Mouse (Mus musculus): ENCODE data around the gene Slc22a15. TPM values are rescaled to one million over a fixed set of nuclear protein-coding genes. Genes with fewer than 3 reads are reported as not detected.
"Not testable (repeated sequence)": the region's sequence is repeated elsewhere in the genome, so short reads cannot be mapped to it uniquely, and the experiment has no call there.

The Slc22a15 gene
- total RNA-seq, 2 experiments from 2014 or later: 7.5 to 7.7 TPM

DNA sequence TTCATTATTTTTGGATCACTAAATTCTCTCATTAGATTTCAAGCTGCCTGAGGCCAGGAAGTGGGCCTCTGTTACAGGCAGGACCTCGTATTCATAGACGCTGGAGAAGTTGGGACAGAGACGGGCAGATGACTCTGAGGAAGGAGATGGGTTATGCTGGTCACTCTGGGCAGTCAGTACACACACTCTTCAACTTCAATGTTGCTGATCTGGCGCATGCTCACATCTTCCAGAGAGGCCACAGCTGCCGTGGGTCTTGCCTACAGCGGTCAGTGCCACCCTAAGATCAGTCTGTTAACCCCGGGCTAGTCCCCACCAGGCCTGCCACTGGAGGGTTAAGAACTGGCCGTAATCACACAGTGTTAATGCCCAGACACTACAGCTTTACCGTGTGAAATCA is 52.3 kb downstream of the Slc22a15 start:
- DNase-seq (ENCODE audit: low spot score in 2 of 2): no peak

DNA sequence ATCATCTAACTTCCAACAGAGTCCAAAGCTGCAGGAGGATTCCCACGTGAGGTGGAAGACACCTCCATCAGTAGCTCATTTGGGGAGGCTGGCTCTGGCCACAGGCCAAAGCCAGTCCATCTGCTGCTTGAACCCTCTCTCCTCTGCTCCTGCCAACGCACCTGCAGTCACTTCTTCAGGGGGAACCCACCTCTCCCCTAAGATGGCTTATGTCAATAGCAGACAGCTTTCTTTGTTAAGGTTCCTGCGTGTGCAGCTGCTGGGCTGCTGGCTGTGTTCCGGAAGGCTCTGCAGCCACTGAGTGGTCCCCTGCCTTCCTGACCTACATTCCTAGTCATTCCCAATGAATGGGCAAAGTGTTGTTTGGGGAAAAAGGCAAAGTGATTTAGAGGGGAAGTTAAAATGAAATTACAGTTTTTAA is 57.2 kb downstream of the Slc22a15 start:
- DNase-seq (ENCODE audit: low spot score in 2 of 2): no peak

DNA sequence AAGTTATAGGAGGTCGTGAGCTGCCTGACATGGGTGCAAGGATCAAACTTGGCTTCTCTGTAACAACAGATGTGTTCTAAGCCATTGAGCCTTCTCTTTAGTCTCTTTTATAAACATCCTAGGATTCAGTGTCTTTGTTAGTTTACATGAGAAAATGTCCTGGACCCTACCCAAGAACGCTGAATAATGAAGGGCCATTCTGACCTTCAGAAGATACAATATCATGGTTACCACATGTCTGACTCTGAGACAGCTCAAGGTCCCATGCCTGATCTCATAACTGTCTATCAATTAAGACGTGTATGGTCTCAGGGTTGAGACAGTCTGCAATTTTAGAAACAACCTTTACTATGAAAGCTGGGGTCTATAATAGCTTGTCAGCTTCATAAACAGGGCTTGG is 62.4 kb downstream of the Slc22a15 start:
- no peak for DNase-seq (ENCODE audit: low spot score in 2 of 2)

DNA sequence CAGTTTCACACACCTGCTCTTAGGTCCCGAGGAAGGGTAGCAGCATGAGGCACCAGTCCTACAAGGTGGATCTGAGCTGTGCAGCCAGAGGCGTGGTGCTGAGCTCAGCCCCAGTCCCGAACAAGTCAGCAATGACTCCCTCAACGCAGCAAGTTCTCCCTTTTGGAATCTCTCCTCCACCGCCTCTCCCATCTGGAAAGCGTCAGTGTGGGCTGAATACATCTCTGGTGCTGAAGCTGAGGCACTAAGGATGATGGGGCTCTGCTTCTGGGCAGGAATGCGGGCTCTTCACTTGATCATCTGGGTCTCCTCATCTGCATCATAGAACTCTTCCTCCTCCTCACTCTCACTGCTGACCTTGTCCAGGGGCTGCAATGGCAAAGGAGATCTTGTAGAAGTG is 64.1 kb downstream of the Slc22a15 start:
- no peak for DNase-seq (ENCODE audit: low spot score in 2 of 2)

DNA sequence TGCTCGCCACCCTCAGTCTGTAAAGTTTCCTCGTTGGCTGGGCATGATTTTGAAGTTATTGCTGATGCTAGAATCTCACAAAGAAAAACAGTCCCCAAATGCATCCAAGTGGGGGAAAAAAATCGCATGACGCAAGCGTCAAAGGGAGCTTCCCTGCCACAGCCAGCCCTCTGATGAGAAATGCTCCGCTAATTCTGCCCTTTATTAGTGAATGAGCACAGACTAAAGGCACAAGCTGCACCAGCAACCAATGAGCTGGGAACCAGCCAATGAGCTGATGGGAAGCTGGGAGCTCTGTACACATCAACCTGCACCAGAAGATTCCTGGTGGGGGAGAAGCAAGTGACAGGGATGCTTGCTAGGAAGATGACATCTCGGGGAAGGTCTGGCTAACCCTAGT is 64.5 kb downstream of the Slc22a15 start:
- no peak for DNase-seq (ENCODE audit: low spot score in 2 of 2)

DNA sequence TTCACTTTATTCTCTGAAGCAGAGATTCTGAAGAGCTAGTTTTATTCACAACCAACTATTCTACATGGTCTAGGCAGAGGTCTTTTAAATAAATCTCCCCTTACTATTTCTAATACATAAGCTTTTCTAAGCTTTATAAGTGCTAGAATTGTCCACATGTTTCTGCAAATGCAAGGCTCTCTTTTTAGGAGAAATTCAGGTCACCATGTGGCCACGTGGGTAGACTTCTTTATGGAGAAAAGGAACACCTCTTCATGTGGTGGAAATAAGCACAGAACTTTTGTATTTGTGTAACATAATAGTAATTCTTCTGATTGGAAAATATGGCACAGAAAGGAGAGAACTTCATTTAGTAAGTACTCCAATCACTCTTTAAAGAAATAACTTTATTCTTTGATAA is 70.2 kb downstream of the Slc22a15 start:
- no peak for DNase-seq (ENCODE audit: low spot score in 2 of 2)

DNA sequence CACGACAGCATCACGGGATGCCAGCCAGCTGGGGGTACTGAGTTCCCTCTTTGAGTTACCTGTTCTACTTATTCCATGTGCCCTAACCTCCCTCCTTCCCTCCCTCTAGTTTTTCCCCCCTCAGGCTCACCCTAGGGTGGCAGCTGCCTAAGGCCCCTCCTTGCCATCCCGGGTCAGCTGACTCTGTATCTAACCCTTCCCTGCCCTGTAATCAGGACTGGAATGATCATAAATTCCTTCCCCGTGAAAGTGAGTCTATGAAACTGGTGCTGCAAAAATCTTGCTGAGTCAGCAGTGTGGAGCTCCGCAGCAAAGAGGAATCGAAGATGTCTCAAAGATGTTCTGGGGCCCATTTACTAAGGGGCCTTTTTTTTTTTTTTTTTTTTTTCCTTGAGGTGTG is 72.9 kb downstream of the Slc22a15 start:
- DNase-seq (ENCODE audit: low spot score in 2 of 2): no peak

DNA sequence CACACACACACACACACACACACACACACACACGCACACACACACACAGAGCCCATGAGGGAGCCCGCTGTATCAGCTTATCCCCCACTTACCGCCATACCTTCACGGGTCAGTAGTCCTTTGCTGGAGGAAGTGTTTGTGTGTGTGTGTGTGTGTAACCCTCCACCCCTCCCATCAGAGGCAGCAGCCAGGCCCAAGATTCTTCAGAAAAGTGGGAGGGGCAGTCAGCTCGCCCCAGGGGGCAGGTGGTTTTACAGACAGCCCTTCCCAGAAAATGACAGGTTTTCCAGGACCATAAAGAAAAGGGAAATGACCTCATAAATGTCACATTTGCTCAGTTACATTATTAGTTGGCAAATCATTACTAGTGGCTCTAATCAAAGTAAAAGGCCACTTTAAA is 75.4 kb downstream of the Slc22a15 start, which contains the start of gene Mab21l3:
Mab21l3 (minus strand) TSS at position 144 of the 400 bp plus-strand sequence.
- no peak for DNase-seq (ENCODE audit: low spot score in 2 of 2)

DNA sequence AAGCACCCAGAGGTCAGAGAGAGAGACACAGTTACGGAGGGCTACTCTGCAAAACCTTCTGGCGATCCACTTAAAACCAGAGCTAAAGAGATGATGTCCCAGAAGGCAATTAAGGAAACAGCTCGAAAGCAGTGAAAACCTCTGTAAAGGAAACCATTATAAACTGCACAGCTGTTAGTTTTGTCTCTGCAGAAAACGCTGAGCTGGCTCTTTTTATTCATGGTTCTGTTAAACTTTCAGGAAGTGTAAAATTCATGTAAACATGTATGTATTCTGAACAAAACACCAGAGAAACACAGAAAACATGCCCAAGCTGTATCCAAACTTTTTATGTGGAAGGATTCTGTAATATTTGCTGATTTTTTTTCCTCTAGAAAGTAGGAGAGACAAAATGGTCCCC is 78.2 kb downstream of the Slc22a15 start:
- DNase-seq (ENCODE audit: low spot score in 2 of 2): no peak

DNA sequence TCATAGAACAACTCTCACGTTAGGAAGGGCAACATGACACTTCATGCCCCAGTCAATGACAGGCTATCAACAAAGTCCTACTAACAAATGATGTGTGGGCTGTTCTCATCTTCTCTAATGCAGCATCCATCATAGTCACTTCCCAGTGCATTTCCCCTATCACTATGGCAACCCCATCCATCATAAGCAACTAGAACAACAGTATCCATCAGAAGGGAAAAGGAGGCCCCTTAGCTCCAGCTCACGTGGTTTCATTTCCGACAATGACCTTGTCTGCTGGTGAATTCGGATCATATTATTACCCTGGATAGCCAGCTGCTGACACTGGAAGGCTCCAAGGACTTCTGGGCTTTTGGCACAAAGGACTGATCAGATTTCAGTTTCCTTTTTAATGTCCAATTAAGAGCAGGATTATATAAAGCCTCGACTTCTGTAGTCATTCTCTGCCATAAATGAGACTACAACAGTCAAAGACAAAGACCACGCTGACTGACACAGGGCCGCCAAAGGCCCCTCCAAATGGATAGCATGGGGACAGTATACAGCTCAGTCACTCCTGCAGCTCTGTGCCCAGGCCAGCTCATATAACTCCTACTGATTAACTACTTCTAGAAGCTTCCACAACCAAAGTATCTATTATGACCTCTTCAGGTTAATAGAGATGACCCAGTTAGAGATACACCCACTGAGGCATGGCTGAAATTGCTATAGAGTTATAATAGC is 81.7 kb downstream of the Slc22a15 start:
- no peak for DNase-seq (ENCODE audit: low spot score in 2 of 2)

DNA sequence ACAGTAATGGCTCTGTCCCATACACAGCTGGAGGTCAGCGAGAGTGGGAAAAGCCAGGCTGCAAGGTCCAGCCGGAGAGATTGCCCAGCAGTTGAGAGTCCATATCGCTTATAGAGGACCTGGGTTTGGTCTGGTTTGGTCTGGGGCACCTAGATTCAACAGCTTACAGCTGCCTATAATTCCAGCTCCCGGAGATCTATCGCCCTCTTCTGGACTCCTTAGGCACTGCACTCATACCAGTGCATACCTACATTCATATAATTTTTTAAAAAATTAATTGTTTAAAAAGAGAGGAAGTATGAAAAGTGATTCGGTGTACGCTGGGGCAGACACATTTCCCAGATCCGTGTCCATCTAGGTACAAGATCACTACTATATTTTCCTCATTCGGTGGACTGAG is 84.9 kb downstream of the Slc22a15 start:
- no peak for DNase-seq (ENCODE audit: low spot score in 2 of 2)

DNA sequence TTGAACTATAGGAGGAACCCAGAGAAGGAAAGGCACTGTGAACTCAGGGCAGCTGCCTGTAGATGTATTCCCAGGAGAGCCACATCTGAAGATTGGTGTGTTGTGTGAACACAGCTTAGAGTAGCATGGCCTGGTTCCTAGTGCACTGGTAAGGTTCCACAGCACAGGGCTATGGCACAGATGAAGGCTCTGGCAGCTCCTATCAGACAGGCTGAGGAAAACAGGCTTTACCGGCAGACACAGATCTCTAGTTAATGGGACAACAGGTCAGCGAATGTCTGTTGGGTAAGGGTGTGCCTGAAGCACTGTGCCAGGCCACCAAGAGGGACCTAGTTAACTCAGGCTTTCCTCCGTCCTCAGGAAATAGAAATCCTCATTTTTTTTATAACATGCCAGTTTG is 87.3 kb downstream of the Slc22a15 start:
- DNase-seq (ENCODE audit: low spot score in 2 of 2): no peak

DNA sequence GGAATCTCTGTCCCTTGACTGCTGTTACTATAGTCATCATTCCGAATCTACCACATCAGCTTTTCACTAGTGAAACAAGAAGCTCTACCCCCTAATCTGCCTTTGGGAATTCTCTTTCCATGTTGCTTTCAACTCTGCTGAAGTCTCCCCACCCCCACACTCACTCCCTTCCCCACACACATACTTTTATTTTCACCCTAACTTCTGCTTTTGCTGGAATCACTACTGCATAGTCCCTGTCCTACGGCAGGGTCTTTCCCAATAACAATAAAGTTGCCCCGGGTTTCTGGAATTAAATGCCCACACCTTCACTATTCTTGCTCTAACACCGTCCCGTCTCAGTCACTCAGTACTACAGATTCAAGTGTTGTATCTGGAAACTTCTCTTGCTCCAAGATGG is 87.7 kb downstream of the Slc22a15 start:
- DNase-seq (ENCODE audit: low spot score in 2 of 2): no peak

DNA sequence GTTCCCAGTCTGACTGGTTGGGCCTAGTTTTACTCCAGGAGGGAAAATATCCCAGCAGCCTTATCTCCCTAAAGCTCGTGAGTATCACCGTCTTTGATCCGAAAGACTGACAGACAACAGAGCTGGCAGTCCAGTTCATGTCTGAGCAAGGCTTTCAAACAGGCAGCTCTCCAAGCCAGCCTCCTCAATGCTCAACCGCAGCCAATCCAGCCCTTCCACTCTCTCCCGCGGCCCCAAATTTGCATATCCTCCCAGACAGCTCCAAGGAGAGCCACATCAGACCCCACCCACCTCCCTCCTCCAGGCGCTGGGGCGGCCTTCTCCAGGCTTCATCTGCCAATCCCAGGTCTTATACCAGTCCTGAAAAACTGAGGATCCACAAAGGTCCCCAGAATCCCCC is 88.2 kb downstream of the Slc22a15 start:
- DNase-seq (ENCODE audit: low spot score in 2 of 2): peak; percentile 29 to 61

DNA sequence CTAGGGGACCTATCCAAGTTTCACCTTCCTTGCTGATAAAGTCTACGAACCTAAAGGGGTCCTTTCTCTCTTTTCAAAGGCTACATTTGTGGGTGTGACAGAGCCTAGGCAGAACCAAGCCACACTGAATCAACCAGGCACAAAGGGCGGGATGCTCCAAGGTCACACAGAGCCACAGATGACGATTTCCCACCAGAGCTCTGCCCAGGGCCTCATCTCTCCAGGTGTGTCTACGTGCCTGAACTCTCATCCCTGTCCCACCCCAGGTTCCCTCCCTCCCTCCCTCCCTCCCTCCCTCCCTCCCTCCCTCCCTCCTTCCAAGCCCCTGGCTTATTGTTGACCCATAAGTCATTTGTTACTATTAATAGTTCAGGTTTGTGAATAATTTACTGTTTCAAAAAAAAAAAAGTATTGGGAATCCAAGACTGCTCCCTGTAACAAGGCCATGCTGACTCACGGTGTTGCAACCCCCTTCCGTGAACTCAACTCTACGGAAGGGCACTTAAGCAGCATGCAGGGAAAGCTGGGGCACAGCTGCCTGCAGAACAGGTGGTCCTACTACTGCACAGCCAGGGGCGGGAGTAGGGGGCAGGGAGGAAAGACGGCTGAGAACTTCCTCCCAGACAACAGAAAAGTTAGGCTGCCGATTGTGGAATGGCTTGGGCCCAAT is 92.9 kb downstream of the Slc22a15 start:
- peak in 1 of 2 experiments; percentile 26 for DNase-seq (ENCODE audit: low spot score in 2 of 2)

DNA sequence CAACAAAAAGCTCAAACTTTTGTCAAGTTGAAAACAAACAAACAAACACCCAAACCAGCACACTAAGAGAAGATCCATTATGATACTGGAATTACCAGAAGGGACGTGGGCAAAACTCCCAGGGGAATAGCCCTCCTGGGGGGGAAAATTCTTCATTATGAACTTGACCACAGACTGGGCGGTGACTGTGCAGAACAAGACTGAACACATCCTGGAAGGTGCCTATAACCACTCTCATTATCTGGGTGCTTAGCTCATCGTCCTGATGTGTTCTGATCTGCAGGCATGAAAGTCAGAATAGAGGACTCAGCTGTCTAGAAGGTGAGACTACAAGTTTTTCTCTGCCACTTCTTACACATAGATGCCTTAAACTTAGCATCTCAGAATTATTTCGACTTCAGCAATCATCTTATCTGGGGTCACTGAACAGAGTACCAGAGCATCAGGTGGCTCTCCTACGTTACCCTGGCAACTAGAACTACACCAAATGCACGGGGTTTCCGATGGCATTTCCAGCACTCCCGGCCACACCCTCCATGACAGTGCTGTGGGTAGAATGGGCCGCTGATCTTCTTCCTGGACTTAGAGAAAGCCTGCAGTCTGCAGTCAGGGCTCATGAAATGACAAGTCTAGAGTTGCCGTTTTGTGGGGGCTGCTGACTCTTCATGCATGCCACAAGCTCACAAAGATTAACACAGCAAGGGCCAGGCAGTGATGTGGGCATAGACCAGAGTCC is 94.2 kb downstream of the Slc22a15 start:
- no peak for DNase-seq (ENCODE audit: low spot score in 2 of 2)

DNA sequence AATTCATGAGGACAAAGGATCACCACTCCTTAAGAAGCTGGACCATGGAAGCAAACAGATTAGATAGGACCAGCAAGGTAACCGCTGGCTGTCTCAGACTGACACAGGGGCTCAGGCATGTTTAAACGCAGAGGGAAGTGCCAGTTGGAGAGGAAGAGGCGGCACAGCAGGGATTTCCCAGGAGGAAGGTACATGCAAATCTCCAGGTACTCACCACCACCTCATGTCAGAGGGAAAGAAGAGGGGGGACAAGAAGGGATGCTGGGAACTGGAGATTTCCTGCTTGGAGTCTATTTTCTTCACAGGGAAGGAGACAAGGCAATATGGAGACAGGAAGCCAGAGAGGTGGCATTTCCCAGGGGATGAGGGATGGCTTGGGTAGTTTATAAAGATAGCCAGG is 95.7 kb downstream of the Slc22a15 start:
- DNase-seq (ENCODE audit: low spot score in 2 of 2): no peak

DNA sequence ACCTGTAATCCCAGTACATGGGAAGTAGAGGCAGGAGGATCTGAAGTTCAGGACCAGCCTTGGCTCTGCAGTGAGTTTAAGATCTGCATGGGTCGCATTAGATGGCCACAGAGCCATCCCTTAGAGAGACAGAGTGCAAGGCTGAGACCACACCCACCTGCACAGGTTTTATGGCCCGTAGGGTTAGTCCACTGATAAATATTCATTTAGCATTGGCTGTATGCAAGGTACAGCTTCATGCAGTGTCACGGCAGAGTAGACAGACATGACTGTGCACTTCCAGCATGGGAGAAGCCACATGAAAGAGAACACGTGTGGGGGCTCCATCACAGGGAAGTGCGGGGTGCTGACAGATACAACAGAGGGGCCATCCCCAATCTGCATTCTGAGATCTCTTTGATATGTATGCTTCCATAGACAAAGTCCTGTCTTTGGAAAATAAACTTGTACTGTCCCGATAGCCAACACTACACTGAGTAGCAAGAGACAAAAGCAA is 97.0 kb downstream of the Slc22a15 start:
- DNase-seq (ENCODE audit: low spot score in 2 of 2): no peak

DNA sequence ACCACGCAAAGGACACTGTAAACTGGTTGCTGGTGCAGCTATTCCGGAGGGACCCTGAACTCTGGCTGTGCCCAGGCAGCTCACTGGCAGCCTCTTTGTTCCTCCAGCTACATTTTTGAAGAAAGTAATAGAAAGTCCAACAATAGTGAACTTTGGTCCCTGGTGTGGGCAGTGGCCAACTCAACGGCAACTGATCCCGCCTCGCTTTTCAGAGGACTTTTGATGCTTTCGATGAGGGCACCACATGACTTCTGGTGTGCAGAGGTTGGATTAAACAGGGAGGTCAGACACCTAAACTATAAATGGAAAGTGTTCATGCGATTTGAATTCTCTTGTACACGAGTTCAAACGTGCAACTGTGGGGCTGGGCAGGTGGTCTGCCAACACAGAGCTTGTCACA is 99.9 kb downstream of the Slc22a15 start:
- no peak for DNase-seq (ENCODE audit: low spot score in 2 of 2)

DNA sequence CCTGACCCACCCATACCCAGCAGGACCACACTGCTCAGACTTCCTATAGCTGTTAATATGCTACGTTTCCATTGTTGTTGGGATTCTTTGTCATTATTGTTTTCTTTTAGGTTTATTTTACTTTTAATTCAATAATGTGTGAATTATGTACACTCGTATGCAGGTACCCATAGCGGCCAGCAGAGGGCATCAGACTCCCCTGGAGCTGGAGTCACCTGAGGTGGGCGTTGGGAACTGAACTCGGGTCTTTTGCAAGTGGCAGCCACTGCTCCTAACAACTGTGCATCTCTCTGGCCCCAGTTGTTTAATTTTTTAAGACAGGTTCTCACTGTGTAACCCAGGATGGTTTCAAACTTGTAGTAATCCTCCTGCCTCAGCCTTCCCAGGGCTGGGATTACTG is 102.2 kb downstream of the Slc22a15 start:
- DNase-seq (ENCODE audit: low spot score in 2 of 2): no peak

DNA sequence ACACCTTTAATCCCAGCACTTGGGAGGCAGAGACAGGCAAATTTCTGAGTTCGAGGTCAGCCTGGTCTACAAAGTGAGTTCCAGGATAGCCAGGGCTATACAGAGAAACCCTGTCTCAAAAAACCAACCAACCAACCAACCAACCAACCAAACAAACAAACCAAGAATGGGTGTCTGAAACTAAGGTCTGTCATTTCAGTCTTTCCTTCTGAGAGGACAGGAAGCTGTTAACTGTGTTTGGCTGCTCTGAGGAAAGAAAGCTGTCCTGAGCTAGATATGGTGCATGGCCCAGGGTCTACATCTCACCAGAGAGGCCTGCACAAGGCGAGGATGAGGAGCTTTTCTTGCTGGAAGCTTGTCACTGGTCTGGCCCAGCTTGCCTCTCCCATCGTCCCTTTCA is 103.5 kb downstream of the Slc22a15 start:
- DNase-seq (ENCODE audit: low spot score in 2 of 2): not testable (repeated sequence)

DNA sequence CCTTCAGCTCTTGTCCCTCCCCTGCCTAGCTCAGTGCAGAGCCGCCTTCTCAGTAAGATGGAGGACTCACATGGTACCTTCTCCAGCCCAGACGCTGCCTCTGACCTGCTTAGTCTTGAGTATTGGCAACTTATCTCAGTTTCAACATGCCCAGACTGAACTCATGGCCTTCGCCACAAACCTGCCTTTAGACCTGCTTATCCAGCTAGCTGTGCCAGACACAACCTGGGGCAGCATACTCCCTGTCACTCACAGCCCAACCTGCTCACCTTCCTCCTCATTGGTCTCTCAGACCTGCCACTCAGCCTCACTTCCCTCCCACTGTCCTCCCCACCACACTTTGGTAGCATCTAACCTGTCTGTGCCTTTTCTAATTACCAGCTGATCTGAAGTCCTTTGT is 108.2 kb downstream of the Slc22a15 start:
- DNase-seq (ENCODE audit: low spot score in 2 of 2): no peak

All from adrenal gland, postnatal 4 days (tissue).